Comparison of ENCODE assay signal across 8 mouse cellular contexts in genomic region chr1:167284837-167285319, GRCm38 (mm10). TPM values are rescaled to one million over a fixed set of nuclear protein-coding genes. Genes with fewer than 3 reads are reported as not detected.
A peak's percentile ranks its signal among the peaks of the same experiment; 100 is the strongest.
DNase-seq lines count a peak whose midpoint lies in the region; ATAC-seq lines count a peak whose summit lies in the region.

No protein-coding gene starts in this region.

- WGBS in embryonic facial prominence, embryonic 15.5 days: under 1% methylated on average over 51 of the region's 51 CpGs
- under 1% methylated on average over 51 of the region's 51 CpGs for WGBS in heart, embryonic 10.5 days
- WGBS in kidney, embryonic 15.5 days: under 1% methylated on average over 43 of the region's 51 CpGs
- 0% methylated on average over 50 of the region's 51 CpGs for WGBS in liver, embryonic 12.5 days (ENCODE audit: insufficient replicate concordance)

- H3K9me3 ChIP-seq in embryonic facial prominence, embryonic 15.5 days (replicated peaks): no peaks in the 10 kb centered on the region
- no peaks in the 10 kb centered on the region for H3K9me3 ChIP-seq in heart, embryonic 10.5 days
- no peaks in the 10 kb centered on the region for H3K9me3 ChIP-seq in kidney, embryonic 15.5 days (replicated peaks)
- H3K9me3 ChIP-seq in liver, embryonic 12.5 days (replicated peaks): no peaks in the 10 kb centered on the region

- peak overlapping the region; percentile 70 for H3K9ac ChIP-seq in embryonic facial prominence, embryonic 15.5 days
- H3K9ac ChIP-seq in kidney, embryonic 15.5 days: peak overlapping the region; percentile 78
- peak overlapping the region; percentile 83 for H3K9ac ChIP-seq in liver, embryonic 12.5 days

- peak; percentile 87 for ATAC-seq in embryonic facial prominence, embryonic 15.5 days (ENCODE audit: insufficient number of reproducible peaks, low FRiP score, low TSS enrichment, low read depth)
- ATAC-seq in kidney, embryonic 15.5 days (replicated peaks; ENCODE audit: low FRiP score): peak; percentile 91
- ATAC-seq in liver, embryonic 12.5 days: peak; percentile 81

- H3K4me3 ChIP-seq in embryonic facial prominence, embryonic 15.5 days (replicated peaks): peak overlapping the region; percentile 89
- H3K4me3 ChIP-seq in heart, embryonic 10.5 days: peak overlapping the region; percentile 97
- H3K4me3 ChIP-seq in kidney, embryonic 15.5 days (replicated peaks): peak overlapping the region; percentile 93
- H3K4me3 ChIP-seq in liver, embryonic 12.5 days: peak overlapping the region; percentile 79

- H3K27ac ChIP-seq in embryonic facial prominence, embryonic 15.5 days (replicated peaks): peak overlapping the region; percentile 88
- H3K27ac ChIP-seq in heart, embryonic 10.5 days: peak overlapping the region; percentile 99
- peak overlapping the region; percentile 98 for H3K27ac ChIP-seq in kidney, embryonic 15.5 days
- peak overlapping the region; percentile 87 for H3K27ac ChIP-seq in liver, embryonic 12.5 days

- peak overlapping the region; percentile 87 for H3K4me2 ChIP-seq in embryonic facial prominence, embryonic 15.5 days (replicated peaks)
- peak overlapping the region; percentile 84 for H3K4me2 ChIP-seq in kidney, embryonic 15.5 days
- peak overlapping the region; percentile 86 for H3K4me2 ChIP-seq in liver, embryonic 12.5 days

- peaks cover 34% of the 10 kb centered on the region for H3K4me1 ChIP-seq in embryonic facial prominence, embryonic 15.5 days
- H3K4me1 ChIP-seq in heart, embryonic 10.5 days: peaks cover 43% of the 10 kb centered on the region
- H3K4me1 ChIP-seq in kidney, embryonic 15.5 days: peaks cover 41% of the 10 kb centered on the region
- H3K4me1 ChIP-seq in liver, embryonic 12.5 days: peaks cover 79% of the 10 kb centered on the region

- H3K27me3 ChIP-seq in embryonic facial prominence, embryonic 15.5 days: peaks cover 4% of the 10 kb centered on the region
- H3K27me3 ChIP-seq in heart, embryonic 10.5 days (ENCODE audit: insufficient read depth, poor library complexity, severe bottlenecking): peaks cover 7% of the 10 kb centered on the region; the same call in 1 of the 2 replicates
- 0 out of 2 replicates have a peak, but pooled peaks cover 6% of the 10 kb centered on the region for H3K27me3 ChIP-seq in kidney, embryonic 15.5 days
- H3K27me3 ChIP-seq in liver, embryonic 12.5 days (replicated peaks): peaks cover 13% of the 10 kb centered on the region
- H3K27me3 ChIP-seq in splenic B cell, adult 2 months (ENCODE audit: control insufficient read depth, insufficient read depth, low read length, poor library complexity, severe bottlenecking): no peaks in the 10 kb centered on the region

- DNase-seq in 3T3-L1 (ENCODE audit: low read depth, low spot score): peak; percentile 79
- peak; percentile 64 to 79 for DNase-seq in adrenal gland, postnatal 4 days (ENCODE audit: low spot score in 2 of 2)
- DNase-seq in heart, embryonic 10.5 days (ENCODE audit: low spot score): peak; percentile 97
- peak; percentile 72 for DNase-seq in naive thymus-derived CD4-positive, alpha-beta T cell, adult 2 months (ENCODE audit: low read depth)
- DNase-seq in splenic B cell, adult 2 months (ENCODE audit: low read depth, low spot score): peak; percentile 66

- no peaks in the 10 kb centered on the region for H3K36me3 ChIP-seq in embryonic facial prominence, embryonic 15.5 days
- 0 out of 2 replicates have a peak, but pooled peaks cover 3% of the 10 kb centered on the region for H3K36me3 ChIP-seq in heart, embryonic 10.5 days
- no peaks in the 10 kb centered on the region for H3K36me3 ChIP-seq in kidney, embryonic 15.5 days
- H3K36me3 ChIP-seq in liver, embryonic 12.5 days: peaks cover 7% of the 10 kb centered on the region
- no peaks in the 10 kb centered on the region for H3K36me3 ChIP-seq in splenic B cell, adult 2 months (ENCODE audit: control insufficient read depth, insufficient read depth, low read length, poor library complexity, severe bottlenecking)

RNA-seq across cellular contexts. Expression of gene Uck2, which starts 0.2 kb away (rescaled TPM):
- total RNA-seq in adrenal gland, postnatal 4 days (2021): 10 to 100 TPM; 66.6 to 71.5 TPM
- polyA plus RNA-seq in embryonic facial prominence, embryonic 15.5 days (2015; fragmentation: Nextera tagmentation; extraction: Ambion mirVana): 60.2 and 62.4 TPM in 2 replicates
- polyA plus RNA-seq in heart, embryonic 10.5 days (2016; fragmentation: Nextera tagmentation; extraction: Ambion mirVana): 80.6 and 114 TPM in 2 replicates
- polyA plus RNA-seq in kidney, embryonic 15.5 days (2015; fragmentation: Nextera tagmentation; extraction: Ambion mirVana): 82.7 and 87.5 TPM in 2 replicates
- 102 and 103 TPM in 2 replicates for polyA plus RNA-seq in liver, embryonic 12.5 days (2016; fragmentation: Nextera tagmentation; extraction: Ambion mirVana)

RNA-seq across cellular contexts. Expression of gene Tmco1, which starts 23.3 kb away (rescaled TPM):
- 100 to 1,000 TPM; 102 to 104 TPM for total RNA-seq in adrenal gland, postnatal 4 days (2021)
- polyA plus RNA-seq in embryonic facial prominence, embryonic 15.5 days (2015; fragmentation: Nextera tagmentation; extraction: Ambion mirVana): 92.0 and 92.5 TPM in 2 replicates
- 79.1 and 88.0 TPM in 2 replicates for polyA plus RNA-seq in heart, embryonic 10.5 days (2016; fragmentation: Nextera tagmentation; extraction: Ambion mirVana)
- 98.1 and 106 TPM in 2 replicates for polyA plus RNA-seq in kidney, embryonic 15.5 days (2015; fragmentation: Nextera tagmentation; extraction: Ambion mirVana)
- 70.7 and 74.2 TPM in 2 replicates for polyA plus RNA-seq in liver, embryonic 12.5 days (2016; fragmentation: Nextera tagmentation; extraction: Ambion mirVana)

Comparison
In these comparisons a context has a peak if more than half of its experiments do, and no peak if none do; other contexts are left out.
1. Peak in every context shown above with its lines: DNase-seq, ATAC-seq, H3K4me3 ChIP-seq and H3K27ac ChIP-seq.